Mouse (Mus musculus): ENCODE data around the gene Meis1.

The Meis1 gene

GRCm38 (mm10) chr11:18830087-18830486 is 188.7 kb downstream of the Meis1 start:
- DNase-seq (ENCODE audit: low spot score in 2 of 2): no peak
